Mouse (Mus musculus): ENCODE measurements around the gene Sgms1. TPM values are rescaled to one million over a fixed set of nuclear protein-coding genes. Genes with fewer than 3 reads are reported as not detected.
A peak's percentile ranks its signal among the peaks of the same experiment; 100 is the strongest.

Gene Sgms1
- polyA plus RNA-seq, 1 experiment: 8.5 TPM

DNA sequence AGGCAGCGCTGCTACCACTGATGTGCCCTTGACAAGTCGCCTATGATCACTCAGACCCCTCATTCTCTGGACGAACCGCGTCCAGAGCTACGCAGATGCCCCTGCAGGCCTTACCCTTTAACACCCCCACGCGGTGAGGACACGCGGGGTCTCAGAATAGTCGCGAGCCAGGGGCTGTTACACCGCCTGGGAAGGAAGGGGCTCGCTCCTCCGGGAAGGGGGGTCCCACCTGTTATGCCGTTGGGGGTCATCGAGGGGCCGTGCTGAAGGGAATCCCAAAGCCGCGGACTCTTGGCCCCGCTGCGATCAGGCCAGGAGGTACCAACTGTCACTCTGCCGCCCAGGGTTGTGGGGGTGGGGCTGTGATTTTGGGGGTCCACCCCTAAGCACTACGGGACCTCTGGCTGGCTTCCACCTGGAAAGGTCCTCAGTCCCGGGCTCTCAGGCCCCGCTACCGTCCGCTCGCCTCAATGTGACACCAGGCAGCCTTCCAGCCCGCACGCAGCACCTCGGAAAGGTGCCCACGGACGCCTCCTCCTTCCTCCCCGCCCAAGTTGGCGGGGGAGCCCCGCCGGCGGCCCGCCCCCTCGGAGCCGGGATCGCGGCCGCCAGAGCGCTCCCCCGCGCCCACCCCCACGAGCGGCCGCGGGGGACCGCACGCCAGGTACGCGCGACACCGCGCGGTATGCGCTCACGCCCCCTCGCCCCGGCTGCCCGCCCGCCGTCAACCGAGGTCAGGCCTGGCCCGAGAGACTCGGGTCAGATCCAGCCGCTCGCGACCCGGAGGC lies 1.9 kb downstream of the Sgms1 start:
- H3K4me3 ChIP-seq: peak overlapping the region; percentile 71
- no peak for TF ChIP-seq POLR2AphosphoS2 (IDR thresholded peaks at IDR 0.05; ENCODE audit: insufficient read length, low read depth)
- TF ChIP-seq POLR2A (IDR thresholded peaks at IDR 0.05; ENCODE audit: insufficient read length, low read depth): no peak
- no peak for TF ChIP-seq MAX (IDR thresholded peaks at IDR 0.05; ENCODE audit: low read depth)
- no peak for TF ChIP-seq TCF3 (IDR thresholded peaks at IDR 0.05; ENCODE audit: insufficient read length, low read depth)
- no peak for TF ChIP-seq SRF (IDR thresholded peaks at IDR 0.05; ENCODE audit: control insufficient read depth, insufficient read length, low read depth)
- TF ChIP-seq MYOG (IDR thresholded peaks at IDR 0.05; ENCODE audit: control insufficient read depth in 1 of 3, insufficient read depth in 1 of 3, insufficient read length in 2 of 3, low read depth in 2 of 3): no peak
- TF ChIP-seq E2F4 (IDR thresholded peaks at IDR 0.05; ENCODE audit: insufficient read depth): no peak
- TF ChIP-seq TCF12 (IDR thresholded peaks at IDR 0.05; ENCODE audit: insufficient read depth, poor library complexity, severe bottlenecking): no peak
- TF ChIP-seq MYOD1 (IDR thresholded peaks at IDR 0.05; ENCODE audit: control insufficient read depth in 1 of 3, insufficient read length in 2 of 3, low read depth in 2 of 3): no peak
- no peak for TF ChIP-seq CEBPB (IDR thresholded peaks at IDR 0.05; ENCODE audit: insufficient read depth, poor library complexity, severe bottlenecking)
- no peak for TF ChIP-seq REST (IDR thresholded peaks at IDR 0.05; ENCODE audit: insufficient read depth, insufficient read length)
- TF ChIP-seq USF1 (IDR thresholded peaks at IDR 0.05; ENCODE audit: low read depth): no peak
- H3K4me2 ChIP-seq (ENCODE audit: low read depth): peak overlapping the region; percentile 99

DNA sequence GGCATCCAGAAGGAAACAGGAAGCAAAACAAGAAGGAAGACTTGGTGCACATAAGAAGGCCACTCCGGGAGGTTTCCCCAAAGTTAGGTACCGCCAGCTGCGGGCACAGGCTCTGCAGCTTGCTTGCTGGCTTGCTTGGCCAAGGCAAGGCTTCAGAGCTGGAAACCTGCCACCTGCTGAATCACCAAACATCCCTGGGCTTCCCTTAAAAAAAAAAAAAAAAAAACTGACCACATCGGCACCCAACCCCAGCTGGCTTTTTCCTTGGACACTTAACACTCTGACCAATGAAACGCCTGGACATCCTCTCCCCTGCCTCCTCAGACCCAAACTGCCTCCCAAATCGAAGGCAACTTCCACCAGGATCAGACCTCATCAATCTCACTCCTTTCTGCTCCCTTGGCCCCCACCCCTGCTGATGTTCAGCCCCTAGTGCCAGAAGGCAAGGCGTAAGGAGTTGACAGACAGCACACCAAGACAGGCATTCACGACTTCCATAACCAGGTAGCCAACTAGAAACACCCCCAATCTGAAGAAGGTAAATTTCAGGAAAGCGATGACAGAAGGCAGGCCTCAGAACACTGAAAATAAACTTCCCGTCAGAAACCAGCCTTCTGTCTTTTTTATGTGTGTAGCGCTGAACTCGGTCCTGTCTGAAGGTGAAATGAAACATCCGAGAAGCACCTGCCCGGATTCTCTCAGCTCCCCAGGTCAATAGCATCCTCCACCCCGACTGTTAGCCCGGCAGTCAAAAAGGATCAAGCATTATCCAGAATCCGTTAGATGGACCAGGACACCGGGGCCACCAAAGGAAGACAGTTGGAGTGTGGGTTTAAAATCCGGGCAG lies 2.7 kb downstream of the Sgms1 start:
- Histone ChIP-seq H3K27me3 (ENCODE audit: control insufficient read depth, insufficient read depth, insufficient read length) (no peaks in the 10 kb centered on the region), H3K36me3 (ENCODE audit: control insufficient read depth, insufficient read depth) (no peaks in the 10 kb centered on the region), H3K4me2 (ENCODE audit: low read depth) (peak overlapping the region; percentile 99), H3K79me2 (ENCODE audit: control insufficient read depth, insufficient read depth) (peaks cover 16% of the 10 kb centered on the region), H3ac (ENCODE audit: control insufficient read depth, insufficient read length) (no peak overlapping the region), H3K4me3 (peak overlapping the region; percentile 71)
- TF ChIP-seq E2F4 (IDR thresholded peaks at IDR 0.05; ENCODE audit: insufficient read depth) (no peak), USF1 (IDR thresholded peaks at IDR 0.05; ENCODE audit: low read depth) (no peak), MYOG (IDR thresholded peaks at IDR 0.05; ENCODE audit: control insufficient read depth in 1 of 3, insufficient read depth in 1 of 3, insufficient read length in 2 of 3, low read depth in 2 of 3) (peak in 2 of 3 experiments; percentile 23 to 63), REST (IDR thresholded peaks at IDR 0.05; ENCODE audit: insufficient read depth, insufficient read length) (no peak), TCF12 (IDR thresholded peaks at IDR 0.05; ENCODE audit: insufficient read depth, poor library complexity, severe bottlenecking) (peak; percentile 1), MYOD1 (IDR thresholded peaks at IDR 0.05; ENCODE audit: control insufficient read depth in 1 of 3, insufficient read length in 2 of 3, low read depth in 2 of 3) (peak in 1 of 3 experiments; percentile 45), POLR2A (IDR thresholded peaks at IDR 0.05; ENCODE audit: insufficient read length, low read depth) (peak; percentile 31), CEBPB (IDR thresholded peaks at IDR 0.05; ENCODE audit: insufficient read depth, poor library complexity, severe bottlenecking) (no peak)

More for the DNA sequence above, 1.9 kb downstream of the Sgms1 start:
- peak overlapping the region; percentile 65 for H3ac ChIP-seq (ENCODE audit: control insufficient read depth, insufficient read length)
- H3K79me2 ChIP-seq (ENCODE audit: control insufficient read depth, insufficient read depth): peaks cover 14% of the 10 kb centered on the region
- H3K36me3 ChIP-seq (ENCODE audit: control insufficient read depth, insufficient read depth): no peaks in the 10 kb centered on the region
- H3K27me3 ChIP-seq (ENCODE audit: control insufficient read depth, insufficient read depth, insufficient read length): no peaks in the 10 kb centered on the region

DNA sequence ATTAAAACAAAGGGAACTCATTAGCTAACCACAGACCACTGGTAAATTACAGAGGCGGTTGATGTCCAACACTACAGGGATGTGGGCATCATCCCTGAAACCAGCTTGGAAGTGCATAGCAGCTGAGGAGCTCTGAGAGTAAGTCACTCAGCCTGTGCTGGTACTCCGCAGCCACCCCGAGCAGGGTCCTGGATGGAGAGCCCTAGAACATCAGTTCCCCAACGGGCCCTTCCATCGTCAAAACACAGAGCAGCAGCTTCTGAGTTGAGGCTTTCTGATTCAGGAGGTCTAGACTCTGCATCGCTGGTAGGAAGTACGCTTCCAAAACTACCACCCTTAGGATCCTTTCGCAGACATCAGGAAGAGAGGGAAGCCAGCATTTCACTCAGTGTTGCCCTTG lies 5.8 kb downstream of the Sgms1 start:
- no peaks in the 10 kb centered on the region for H3K36me3 ChIP-seq (ENCODE audit: control insufficient read depth, insufficient read depth)
- H3K4me3 ChIP-seq: no peak overlapping the region
- H3K79me2 ChIP-seq (ENCODE audit: control insufficient read depth, insufficient read depth): peaks cover 24% of the 10 kb centered on the region
- H3ac ChIP-seq (ENCODE audit: control insufficient read depth, insufficient read length): no peak overlapping the region
- H3K4me2 ChIP-seq (ENCODE audit: low read depth): no peak overlapping the region
- TF ChIP-seq MAX (IDR thresholded peaks at IDR 0.05; ENCODE audit: low read depth): no peak
- no peak for TF ChIP-seq MYOG (IDR thresholded peaks at IDR 0.05; ENCODE audit: control insufficient read depth in 1 of 3, insufficient read depth in 1 of 3, insufficient read length in 2 of 3, low read depth in 2 of 3)
- H3K27me3 ChIP-seq (ENCODE audit: control insufficient read depth, insufficient read depth, insufficient read length): no peaks in the 10 kb centered on the region

DNA sequence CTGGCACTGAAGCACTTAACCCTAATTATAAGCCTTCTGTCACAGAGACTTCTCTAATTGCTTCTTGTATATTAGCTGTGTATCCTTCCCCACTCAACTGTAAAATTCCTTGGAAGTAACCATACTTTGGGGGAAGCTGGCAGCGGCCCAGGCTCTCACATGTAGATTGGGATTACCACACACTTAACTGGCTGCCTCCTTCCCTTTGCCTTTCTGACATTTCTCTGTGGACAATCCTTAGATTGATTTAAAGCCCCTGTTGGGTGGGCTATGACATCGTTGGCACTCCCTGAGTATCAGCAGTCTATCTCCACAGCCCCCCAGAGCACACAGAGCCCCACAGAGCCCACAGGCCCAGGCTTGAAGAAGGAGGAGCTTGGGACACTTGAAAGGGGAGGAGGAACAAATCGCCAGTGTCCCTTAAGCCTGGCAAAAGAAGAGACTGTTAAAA lies 8.0 kb downstream of the Sgms1 start:
- Histone ChIP-seq H3K4me3 (no peak overlapping the region), H3K79me2 (ENCODE audit: control insufficient read depth, insufficient read depth) (peaks cover 25% of the 10 kb centered on the region), H3K4me2 (ENCODE audit: low read depth) (no peak overlapping the region), H3K36me3 (ENCODE audit: control insufficient read depth, insufficient read depth) (no peaks in the 10 kb centered on the region), H3ac (ENCODE audit: control insufficient read depth, insufficient read length) (no peak overlapping the region), H3K27me3 (ENCODE audit: control insufficient read depth, insufficient read depth, insufficient read length) (no peaks in the 10 kb centered on the region)
- TF ChIP-seq USF1 (IDR thresholded peaks at IDR 0.05; ENCODE audit: low read depth) (no peak), E2F4 (IDR thresholded peaks at IDR 0.05; ENCODE audit: insufficient read depth) (no peak)

DNA sequence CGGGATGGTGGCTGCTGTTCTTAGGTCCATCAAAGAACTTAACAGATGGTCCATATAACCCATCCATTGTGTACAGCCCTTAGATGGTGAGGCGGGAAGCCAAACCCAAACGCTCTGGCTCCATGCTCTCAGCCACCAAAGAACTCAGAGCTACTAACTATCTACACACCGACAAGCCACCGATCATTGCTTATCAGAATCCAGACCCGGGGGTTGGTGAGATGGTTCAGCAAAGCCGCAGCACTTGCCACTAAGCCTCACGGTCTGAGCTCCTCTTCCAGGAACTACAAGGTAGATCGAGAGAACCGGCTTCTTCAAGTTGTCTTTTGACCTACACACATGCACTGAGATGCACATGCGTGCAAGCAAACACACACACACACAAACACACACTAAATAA lies 8.8 kb downstream of the Sgms1 start:
- TF ChIP-seq TCF12 (IDR thresholded peaks at IDR 0.05; ENCODE audit: insufficient read depth, poor library complexity, severe bottlenecking) (no peak), MAX (IDR thresholded peaks at IDR 0.05; ENCODE audit: low read depth) (no peak), SRF (IDR thresholded peaks at IDR 0.05; ENCODE audit: control insufficient read depth, insufficient read length, low read depth) (no peak), POLR2A (IDR thresholded peaks at IDR 0.05; ENCODE audit: insufficient read length, low read depth) (no peak), MYOG (IDR thresholded peaks at IDR 0.05; ENCODE audit: control insufficient read depth in 1 of 3, insufficient read depth in 1 of 3, insufficient read length in 2 of 3, low read depth in 2 of 3) (no peak), REST (IDR thresholded peaks at IDR 0.05; ENCODE audit: insufficient read depth, insufficient read length) (no peak), TCF3 (IDR thresholded peaks at IDR 0.05; ENCODE audit: insufficient read length, low read depth) (no peak), USF1 (IDR thresholded peaks at IDR 0.05; ENCODE audit: low read depth) (no peak), POLR2AphosphoS2 (IDR thresholded peaks at IDR 0.05; ENCODE audit: insufficient read length, low read depth) (no peak), MYOD1 (IDR thresholded peaks at IDR 0.05; ENCODE audit: control insufficient read depth in 1 of 3, insufficient read length in 2 of 3, low read depth in 2 of 3) (no peak), E2F4 (IDR thresholded peaks at IDR 0.05; ENCODE audit: insufficient read depth) (no peak)
- peaks cover 27% of the 10 kb centered on the region for H3K79me2 ChIP-seq (ENCODE audit: control insufficient read depth, insufficient read depth)
- no peaks in the 10 kb centered on the region for H3K36me3 ChIP-seq (ENCODE audit: control insufficient read depth, insufficient read depth)
- H3ac ChIP-seq (ENCODE audit: control insufficient read depth, insufficient read length): no peak overlapping the region
- H3K4me3 ChIP-seq: no peak overlapping the region
- H3K27me3 ChIP-seq (ENCODE audit: control insufficient read depth, insufficient read depth, insufficient read length): no peaks in the 10 kb centered on the region
- H3K4me2 ChIP-seq (ENCODE audit: low read depth): no peak overlapping the region

Measured in myocyte (in vitro differentiated cells).